11 mouse cellular contexts compared by ENCODE assay signal in the genomic region with DNA sequence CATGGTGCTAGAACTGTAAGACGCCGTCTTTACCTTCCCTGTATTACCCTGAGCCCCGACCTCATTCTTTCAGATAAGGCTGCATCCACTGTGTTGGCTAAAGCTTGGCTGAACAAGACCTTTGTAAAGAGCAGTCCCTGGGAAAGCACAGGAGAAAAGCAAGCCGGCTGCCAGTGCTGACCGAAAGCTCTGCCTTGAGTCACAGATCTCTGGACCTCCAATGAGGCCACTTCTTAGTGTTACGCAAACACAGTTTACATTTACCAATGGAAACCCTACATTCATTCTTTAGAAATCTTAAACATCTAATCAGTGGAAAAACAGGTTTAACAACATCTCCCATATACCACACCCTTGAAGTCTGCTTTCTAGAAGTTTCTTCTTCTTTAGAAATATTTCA.
"Had no signal": no experiment of that assay in that cellular context is flagged by ENCODE, and none has a peak within 500 bp of the region (broad histone marks: within the 10 kb centered on the region; RNA-seq: fewer than 3 reads in every experiment).

No protein-coding gene starts in this region.

- H3K9me3 ChIP-seq: hindbrain, embryonic 12.5 days; limb, embryonic 15.5 days; midbrain, embryonic 12.5 days had no signal

- H3K4me3 ChIP-seq: hindbrain, embryonic 12.5 days; limb, embryonic 15.5 days; midbrain, embryonic 12.5 days had no signal

- H3K27me3 ChIP-seq: hindbrain, embryonic 12.5 days; limb, embryonic 15.5 days; midbrain, embryonic 12.5 days had no signal

- H3K9ac ChIP-seq: hindbrain, embryonic 12.5 days; limb, embryonic 15.5 days; liver, embryonic 14.5 days; midbrain, embryonic 12.5 days had no signal

- H3K27ac ChIP-seq: hindbrain, embryonic 12.5 days; hindbrain, postnatal 0 days; limb, embryonic 15.5 days; liver, embryonic 14.5 days; midbrain, embryonic 12.5 days had no signal

- H3K36me3 ChIP-seq: hindbrain, embryonic 12.5 days had no signal

- DNase-seq: kidney, adult 8-10 months; kidney, postnatal 25 days; layer of hippocampus, postnatal 36 days; right cerebral cortex, postnatal 14 days; thymus, adult 2 months; thymus, postnatal 25 days had no signal

- H3K4me2 ChIP-seq: hindbrain, embryonic 12.5 days; limb, embryonic 15.5 days; midbrain, embryonic 12.5 days had no signal

- H3K4me1 ChIP-seq: hindbrain, embryonic 12.5 days; limb, embryonic 15.5 days; midbrain, embryonic 12.5 days had no signal

- ATAC-seq: hindbrain, postnatal 0 days had no signal
